Mouse (Mus musculus) megakaryocyte, embryonic 14.5 days (primary cell): ENCODE data around the gene Cldn11.

Experiments used
- FLI1 ChIP-seq: IDR thresholded peaks from 2 replicates; pipeline ENCODE4 v1.6.1; 2012; ENCODE audit warnings: low read length, inconsistent platforms, mixed read lengths
- GATA1 ChIP-seq: IDR thresholded peaks from 3 replicates; pipeline ENCODE4 v1.6.1; 2012; ENCODE audit warnings: mixed read lengths, low read length, inconsistent platforms, borderline replicate concordance

- no peak for TF ChIP-seq GATA1
- no peak for TF ChIP-seq FLI1
These were observed 4.0 kb upstream of the Cldn11 start for GRCm38 (mm10) chr3:31145641-31146290.
